Mouse (Mus musculus) fibroblast of lung, adult 2 months (primary cell): ENCODE data around the gene Bcas1.
"Not testable (repeated sequence)": the region's sequence is repeated elsewhere in the genome, so short reads cannot be mapped to it uniquely, and the experiment has no call there.

Source experiments
- DNase-seq: peaks from one replicate; pipeline ENCODE4 v3.0.0-alpha.2; 2011; ENCODE audit warnings: low read depth

Gene Bcas1

DNA sequence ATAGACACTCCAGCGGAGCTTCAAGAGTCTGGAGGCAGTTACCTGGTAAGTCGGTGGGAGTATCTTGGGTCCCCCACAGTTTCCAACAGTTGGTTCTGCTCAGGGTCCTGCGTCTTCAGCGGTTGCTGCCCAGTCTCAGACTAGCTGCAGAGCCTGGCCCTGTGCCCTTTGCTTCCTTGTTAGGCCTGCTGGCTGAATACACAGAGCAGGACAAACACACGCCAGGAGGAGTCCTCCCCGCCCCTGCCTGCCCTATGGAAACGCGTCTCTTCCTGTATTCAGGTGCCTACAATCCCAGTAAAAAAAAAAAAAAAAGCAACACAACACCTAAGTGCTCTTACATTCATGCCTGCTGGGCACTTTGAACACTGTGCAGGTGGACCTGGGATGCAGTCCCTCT lies at the start of gene Bcas1:
Gene Bcas1 (minus strand): TSS at position 142 of the 400 bp plus-strand sequence.
- DNase-seq, result no peak

DNA sequence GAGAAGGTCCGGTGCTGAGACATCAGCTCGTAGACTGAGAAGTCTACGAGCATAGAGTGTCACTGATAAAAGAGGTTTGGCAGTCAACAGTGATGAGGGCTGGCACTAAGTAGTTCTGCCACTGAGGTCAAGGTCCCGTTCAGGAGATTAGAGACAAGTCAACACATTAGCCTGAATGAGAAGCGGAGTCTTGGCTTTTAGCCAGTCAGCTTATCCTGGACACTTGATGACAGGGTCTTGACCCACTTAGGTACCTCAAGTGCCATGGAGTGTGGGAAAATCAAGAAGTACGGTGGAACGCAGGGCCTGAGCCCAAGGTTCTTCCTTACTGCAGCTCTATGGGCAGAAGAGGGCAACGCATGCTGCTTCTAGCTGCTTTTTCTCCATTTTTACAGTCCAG lies 49.0 kb upstream of the Bcas1 start:
- no peak for DNase-seq

- no peak for DNase-seq
Observed at GRCm38 (mm10) chr2:170476215-170476614, 48.6 kb upstream of the Bcas1 start.

- no peak for DNase-seq
Observed at GRCm38 (mm10) chr2:170475164-170475563, 47.5 kb upstream of the Bcas1 start.

DNA sequence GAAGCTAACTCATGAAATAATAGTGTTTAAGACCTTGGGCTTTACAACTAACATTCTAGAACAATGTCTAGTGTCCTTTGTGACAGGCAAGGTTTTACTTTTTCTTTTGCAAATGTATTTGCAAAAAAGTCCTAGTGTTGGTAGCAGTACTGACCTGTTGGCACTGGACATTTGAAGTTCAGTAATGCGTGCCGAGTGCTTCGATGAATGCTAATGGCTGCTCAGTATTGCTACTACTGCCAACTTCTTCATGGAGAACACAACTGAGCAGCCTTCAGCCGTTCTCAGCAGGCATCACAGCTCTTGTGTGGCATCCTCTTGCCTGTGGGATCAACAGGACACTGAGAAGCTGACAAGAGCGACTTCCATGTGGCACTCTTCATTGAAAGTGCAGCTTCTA lies 46.5 kb upstream of the Bcas1 start:
- DNase-seq, result no peak

DNA sequence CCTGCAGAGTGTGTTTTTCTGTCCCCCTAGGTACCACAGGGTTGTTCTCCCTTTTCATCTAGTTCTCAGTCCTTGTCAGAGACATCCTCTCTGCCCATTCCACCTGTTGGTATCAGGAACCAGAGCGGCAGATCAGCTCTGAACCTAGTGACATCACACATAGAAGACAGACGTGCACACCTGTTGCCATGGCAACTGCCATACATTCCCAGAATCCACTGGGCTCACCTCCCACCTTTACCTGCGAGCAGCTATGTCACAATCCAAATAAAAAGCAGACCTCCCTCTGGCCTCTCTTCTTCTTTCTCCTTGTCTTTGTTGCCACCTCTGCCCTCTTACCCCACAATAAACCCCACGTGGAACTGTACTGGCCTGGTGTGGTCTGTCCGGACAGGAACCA lies 42.9 kb upstream of the Bcas1 start:
- DNase-seq, result no peak

GRCm38 (mm10) chr2:170469616-170470308 lies 42.1 kb upstream of the Bcas1 start:
- peak; percentile 83 for DNase-seq

DNA sequence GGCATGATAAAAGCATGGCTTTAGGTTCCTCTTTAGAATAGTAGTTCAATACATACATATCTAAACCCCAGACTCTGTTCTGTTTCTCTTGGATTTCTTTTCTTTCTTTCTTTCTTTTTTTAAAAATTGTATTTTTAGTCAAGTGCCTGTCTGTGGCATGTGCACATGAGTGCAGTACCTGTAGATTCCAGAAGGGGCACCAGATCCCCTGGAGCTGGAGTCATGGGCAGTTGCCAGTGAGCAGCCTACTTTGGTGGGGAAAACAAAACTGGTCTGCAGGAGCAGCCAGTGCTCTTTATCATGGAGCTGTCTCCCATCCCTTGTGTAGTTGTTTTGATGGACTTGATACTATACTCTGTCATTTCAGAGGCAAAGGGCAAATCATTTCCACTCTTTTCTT lies 40.4 kb upstream of the Bcas1 start:
- DNase-seq, result no peak

- no peak for DNase-seq
Observed at GRCm38 (mm10) chr2:170464817-170465216, 37.2 kb upstream of the Bcas1 start.

GRCm38 (mm10) chr2:170461652-170462051 lies 34.0 kb upstream of the Bcas1 start:
- DNase-seq, result no peak

- DNase-seq, result no peak
Observed at GRCm38 (mm10) chr2:170459805-170460204, 32.2 kb upstream of the Bcas1 start.

GRCm38 (mm10) chr2:170459183-170459582 lies 31.5 kb upstream of the Bcas1 start:
- DNase-seq, result no peak

GRCm38 (mm10) chr2:170453809-170454208 lies 26.2 kb upstream of the Bcas1 start:
- DNase-seq, result not testable (repeated sequence)

DNA sequence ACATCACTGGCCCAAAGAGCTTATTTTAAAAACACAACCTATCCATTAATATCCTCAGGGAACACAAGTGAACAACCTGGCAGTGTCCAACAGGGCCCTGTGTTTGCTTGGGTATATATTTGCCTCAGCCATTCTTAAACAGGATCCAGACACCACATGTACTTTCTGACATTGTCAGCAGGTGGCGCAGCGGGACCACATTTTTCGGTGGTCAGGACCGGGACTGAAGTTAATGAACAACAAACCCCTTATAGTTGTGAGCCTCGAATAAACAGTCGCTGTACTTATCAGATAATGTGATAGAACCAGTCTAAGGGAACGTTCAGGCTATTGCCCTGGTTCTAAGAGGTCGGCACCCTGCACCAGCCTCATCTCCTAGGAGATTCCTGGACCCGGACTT lies 23.3 kb upstream of the Bcas1 start:
- DNase-seq, result peak; percentile 45

DNA sequence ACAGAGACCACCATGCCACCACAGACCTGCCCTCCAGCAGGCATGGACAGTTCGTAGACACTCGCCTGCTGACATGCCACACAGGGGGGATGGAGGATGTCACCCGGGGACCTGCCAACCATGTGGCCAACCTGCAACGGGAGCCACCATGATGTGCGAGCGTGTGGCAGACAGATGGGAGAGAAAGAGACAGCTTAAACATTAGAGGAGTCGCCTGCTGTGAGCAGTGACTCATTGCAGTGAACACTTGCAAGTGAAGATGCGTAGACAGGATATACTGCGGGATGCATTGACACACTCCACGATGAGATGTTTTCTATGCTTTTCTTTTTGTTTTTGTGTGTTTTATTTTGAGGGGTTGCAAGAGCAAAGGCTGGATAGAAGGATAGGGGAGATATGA lies 20.0 kb upstream of the Bcas1 start:
- DNase-seq, result no peak

- DNase-seq, result no peak
Observed at GRCm38 (mm10) chr2:170446843-170447383, 19.3 kb upstream of the Bcas1 start.

- no peak for DNase-seq
Observed at GRCm38 (mm10) chr2:170445861-170446260, 18.2 kb upstream of the Bcas1 start.

DNA sequence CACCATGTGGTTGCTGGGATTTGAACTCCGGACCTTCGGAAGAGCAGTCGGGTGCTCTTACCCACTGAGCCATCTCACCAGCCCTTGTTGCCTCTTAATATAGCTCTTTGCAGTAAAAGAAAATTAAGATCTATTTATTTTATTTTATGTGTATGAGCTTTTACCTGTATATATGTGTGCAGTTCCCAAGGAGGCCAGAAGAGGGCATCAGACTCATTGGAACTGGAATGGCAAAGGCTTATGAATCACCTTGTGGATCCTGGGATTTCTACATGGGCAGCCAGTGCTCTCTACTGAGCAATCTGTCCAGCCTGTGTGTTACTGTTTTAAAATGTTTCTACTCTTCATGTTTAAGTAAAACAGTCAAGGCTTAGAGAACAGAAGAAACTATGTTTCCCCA lies 14.9 kb upstream of the Bcas1 start:
- peak; percentile 2 for DNase-seq

DNA sequence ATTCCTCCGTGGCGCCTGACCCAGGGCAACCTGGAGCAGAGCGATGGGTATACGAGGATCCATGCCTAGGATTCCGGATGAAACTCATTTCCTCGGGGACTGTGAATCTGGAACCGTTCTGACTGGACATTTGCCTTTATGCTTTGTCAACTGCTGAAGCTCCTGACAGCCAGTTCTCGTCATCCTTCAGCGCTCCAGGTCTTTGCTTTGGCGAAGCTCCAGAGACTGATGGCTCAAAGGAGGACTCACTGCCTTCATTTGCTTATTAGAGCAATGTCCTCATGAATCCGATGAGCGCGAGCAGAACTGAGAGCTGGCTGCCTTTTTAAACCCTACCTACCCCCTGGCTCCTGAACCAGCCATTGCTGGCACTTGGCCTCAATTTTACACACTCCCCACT lies 11.1 kb upstream of the Bcas1 start:
- DNase-seq, result no peak

DNA sequence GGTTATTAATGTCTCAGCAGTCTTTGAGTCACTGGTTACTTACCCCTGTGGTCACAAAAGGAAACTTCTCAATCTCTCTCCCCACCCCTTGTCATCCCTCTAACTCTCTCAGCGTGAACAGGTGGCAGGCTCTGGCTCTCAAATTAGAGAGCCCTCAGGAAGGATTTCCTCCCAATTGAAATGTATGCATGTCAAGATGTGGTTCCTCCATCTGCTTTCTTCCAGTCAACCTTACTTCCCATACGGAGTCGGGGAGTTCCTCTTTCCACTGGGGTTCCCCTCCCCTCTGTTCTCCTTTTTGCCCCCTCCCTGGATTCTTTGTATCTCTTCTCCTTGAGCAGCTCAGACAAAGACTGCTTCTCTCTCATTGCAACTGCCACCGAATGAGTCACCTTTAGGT lies 8.6 kb upstream of the Bcas1 start:
- DNase-seq, result no peak

DNA sequence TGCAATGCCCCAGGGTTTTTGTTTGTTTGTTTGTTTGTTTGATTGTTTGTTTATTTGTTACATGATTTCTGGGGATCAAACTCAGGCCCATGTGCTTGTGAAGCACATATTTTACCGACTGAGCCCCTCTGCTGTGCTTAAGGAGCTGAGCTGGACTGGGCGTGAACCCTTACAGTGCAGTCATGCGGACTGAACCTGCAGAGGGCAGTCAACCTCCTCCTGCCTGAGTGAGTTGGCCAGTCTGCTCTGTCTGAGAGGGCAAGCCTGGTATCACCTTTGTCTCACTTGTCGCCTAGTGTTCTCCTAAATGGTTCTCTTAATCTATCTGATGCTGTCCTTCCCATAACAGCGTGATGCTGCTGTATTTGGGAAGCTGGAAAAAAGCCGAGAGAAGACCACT lies 4.5 kb upstream of the Bcas1 start:
- DNase-seq, result no peak

DNA sequence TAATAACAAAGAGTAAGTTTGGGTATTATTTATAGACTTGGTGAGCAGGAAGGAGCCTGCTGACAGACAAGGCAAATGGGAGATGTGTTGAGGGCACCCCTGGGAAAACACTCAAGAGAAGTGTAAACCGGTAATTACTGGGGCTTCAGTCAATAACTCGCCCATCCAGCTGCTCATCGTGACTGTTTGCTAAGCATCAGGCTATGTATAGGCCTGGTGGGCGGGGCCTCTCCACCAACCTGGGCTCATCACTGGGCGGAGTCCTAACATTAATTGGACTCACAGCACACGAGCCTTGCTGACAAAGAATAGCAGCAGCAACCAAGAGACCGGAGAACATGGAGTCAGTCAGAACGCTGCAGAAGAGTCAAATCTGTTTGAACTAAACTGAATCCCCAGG lies 1.3 kb upstream of the Bcas1 start:
- DNase-seq, result no peak

- DNase-seq, result no peak
Observed at GRCm38 (mm10) chr2:170424131-170424530, 3.5 kb downstream of the Bcas1 start.

DNA sequence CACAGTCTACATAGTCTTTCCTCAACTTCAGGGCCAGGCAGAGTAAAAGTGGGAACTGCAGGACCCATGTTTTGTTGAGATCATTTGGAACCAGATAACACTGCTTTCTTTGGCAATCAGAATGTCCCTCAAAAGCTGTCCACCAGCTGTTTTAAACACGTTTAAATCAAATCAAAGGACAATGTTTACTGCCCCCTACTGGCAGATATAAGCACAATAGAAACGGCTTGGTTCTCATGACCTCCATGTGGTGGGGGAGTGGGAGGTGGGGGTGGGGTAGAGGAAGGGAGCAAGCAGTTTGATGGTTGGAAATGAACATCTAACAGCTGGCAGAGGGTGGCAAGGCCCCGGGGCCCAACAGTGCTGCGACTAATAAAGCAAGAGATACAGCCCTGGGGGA lies 5.7 kb downstream of the Bcas1 start:
- DNase-seq, result no peak
